Mouse (Mus musculus) heart, postnatal 0 days (tissue): ENCODE data around the gene Slc26a9.

Experiments
- CTCF ChIP-seq: IDR thresholded peaks from 2 replicates; pipeline ENCODE4 v1.5.1; 2016; ENCODE audit warnings: antibody characterized with exemption, control low read depth, low read depth
- EP300 ChIP-seq: IDR thresholded peaks from 2 replicates; pipeline ENCODE4 v1.6.1; 2016; ENCODE audit warnings: antibody characterized with exemption, low read depth

DNA sequence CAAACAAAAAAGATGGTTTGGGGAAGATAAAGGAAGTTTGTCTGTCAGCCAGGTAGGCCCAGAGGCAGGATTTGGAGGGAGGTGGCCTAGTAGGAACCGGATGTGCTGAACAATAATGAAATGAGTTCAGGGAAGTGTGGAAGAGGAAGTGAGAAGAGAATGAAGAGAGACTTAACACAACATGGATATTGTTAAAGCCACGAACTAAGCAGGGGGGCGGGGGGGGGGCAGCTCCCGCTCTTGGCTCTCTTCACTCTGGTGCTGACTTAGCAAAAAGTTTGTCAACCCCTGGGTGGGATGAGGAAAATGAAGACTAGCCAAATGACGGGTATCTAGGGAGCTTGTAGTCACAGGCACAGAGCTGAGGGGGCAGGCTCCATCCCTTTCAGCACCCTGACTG, 43.4 kb upstream of the Slc26a9 start:
- no peak for TF ChIP-seq EP300
- TF ChIP-seq CTCF: no peak
